Mouse (Mus musculus): ENCODE measurements at regions not wholly inside any gene's neighbourhood (a gene's known extent, or its start where the extent isn't known, plus 50 kb on each side); places are given as distances from the start of the nearest gene placed in this dataset.

DNA sequence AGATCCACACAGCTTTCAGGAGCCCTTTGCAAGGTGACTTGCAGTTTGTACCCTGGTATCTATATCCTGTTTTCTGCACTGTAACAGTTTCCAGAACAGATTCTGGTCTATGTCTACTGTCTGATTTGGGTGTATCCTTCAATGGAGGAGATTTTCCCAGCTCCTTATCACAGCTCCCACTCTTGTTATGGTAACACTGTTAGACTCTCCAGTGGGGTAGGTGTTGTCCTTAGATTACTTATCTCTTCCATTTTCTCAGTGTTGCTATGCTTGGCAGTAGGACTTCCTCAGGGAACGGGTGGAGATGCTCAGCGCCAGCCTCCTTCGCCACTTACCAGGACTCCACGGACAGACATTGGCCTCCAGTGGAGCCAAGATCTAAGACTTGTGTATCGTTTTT is 160.1 kb upstream of the Cdh11 start:
- 84% methylated on average over 5 of the region's 5 CpGs for WGBS
- Histone ChIP-seq H3K4me2 (replicated peaks; ENCODE audit: low read depth) (no peak overlapping the region), H3K4me1 (replicated peaks; ENCODE audit: control insufficient read depth, insufficient read depth, low read length) (no peaks in the 10 kb centered on the region), H3K27ac (ENCODE audit: low read depth, low read length) (no peak overlapping the region), H3K27me3 (replicated peaks; ENCODE audit: control insufficient read depth, insufficient read depth, low read length) (no peaks in the 10 kb centered on the region), H3K4me3 (ENCODE audit: low read depth, low read length) (no peak overlapping the region), H3K36me3 (ENCODE audit: control insufficient read depth, insufficient read depth) (no peaks in the 10 kb centered on the region), H3K9me3 (ENCODE audit: control insufficient read depth) (no peaks in the 10 kb centered on the region), H3K9ac (ENCODE audit: low read depth, low read length) (no peak overlapping the region)
- no peak for ATAC-seq
- no peak for TF ChIP-seq CTCF (IDR thresholded peaks at IDR 0.05; ENCODE audit: low read depth)

DNA sequence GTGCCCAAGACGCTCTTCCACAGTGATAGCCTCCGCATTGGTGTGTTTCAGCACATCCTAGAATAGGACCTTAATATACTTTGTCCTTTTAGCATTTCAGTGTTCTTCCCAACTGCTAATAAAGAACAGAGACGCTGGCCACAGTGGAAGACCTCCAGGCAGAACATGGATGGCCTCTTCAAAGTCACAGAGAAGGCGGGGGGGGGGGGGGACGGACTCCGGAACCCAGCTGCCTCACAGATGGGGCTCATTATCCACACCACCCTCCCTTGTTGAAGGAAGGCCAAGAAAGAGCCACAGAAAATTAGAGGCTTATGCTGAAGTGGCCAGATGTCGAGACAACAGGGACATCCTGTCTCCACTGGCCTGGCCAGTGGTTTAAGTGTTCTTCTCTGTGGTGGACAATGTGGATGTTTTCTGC is 192.7 kb upstream of the Cdh11 start:
- no peak overlapping the region for H3K4me2 ChIP-seq (replicated peaks; ENCODE audit: low read depth)
- TF ChIP-seq CTCF (IDR thresholded peaks at IDR 0.05; ENCODE audit: low read depth), result no peak
- no peak for ATAC-seq
- H3K27ac ChIP-seq (ENCODE audit: low read depth, low read length), result no peak overlapping the region
- no peak overlapping the region for H3K9ac ChIP-seq (ENCODE audit: low read depth, low read length)
- H3K9me3 ChIP-seq (ENCODE audit: control insufficient read depth), result no peaks in the 10 kb centered on the region
- no peaks in the 10 kb centered on the region for H3K36me3 ChIP-seq (ENCODE audit: control insufficient read depth, insufficient read depth)
- no peaks in the 10 kb centered on the region for H3K27me3 ChIP-seq (replicated peaks; ENCODE audit: control insufficient read depth, insufficient read depth, low read length)
- 72% methylated on average over 7 of the region's 7 CpGs for WGBS
- no peak overlapping the region for H3K4me3 ChIP-seq (ENCODE audit: low read depth, low read length)
- no peaks in the 10 kb centered on the region for H3K4me1 ChIP-seq (replicated peaks; ENCODE audit: control insufficient read depth, insufficient read depth, low read length)

DNA sequence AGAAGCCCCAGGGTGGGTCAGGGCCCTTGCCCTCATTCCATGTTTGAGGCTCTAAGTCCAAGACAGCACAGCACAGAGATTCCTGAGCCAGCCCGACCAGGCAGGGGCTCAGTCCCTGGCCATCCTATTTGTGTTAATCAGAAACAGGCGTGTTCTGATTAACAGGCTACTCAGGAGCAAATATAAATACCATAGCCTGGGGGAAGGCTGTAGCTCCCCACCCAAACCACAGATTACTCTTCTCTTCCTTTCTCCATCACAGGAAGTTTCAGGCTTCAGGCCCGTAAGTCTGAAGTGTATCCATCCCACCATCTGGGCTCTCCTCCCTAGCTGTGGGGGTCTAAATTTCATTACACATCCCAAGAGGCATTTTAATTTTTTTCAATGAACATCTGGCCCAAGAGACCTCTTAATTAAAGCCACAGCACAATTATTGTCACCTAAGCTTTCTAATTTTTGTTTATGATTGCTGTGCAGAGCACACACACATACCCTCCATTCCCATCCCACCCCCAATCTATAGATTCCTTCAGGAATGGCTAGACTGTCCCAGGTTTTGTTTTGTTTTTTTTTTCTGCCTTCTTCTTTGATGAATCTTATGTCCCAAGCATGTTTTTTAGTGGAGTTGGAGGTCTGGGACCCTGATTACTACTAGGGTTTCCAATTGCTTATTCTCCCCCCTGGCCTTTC is 197.9 kb upstream of the Cdh11 start:
- H3K27ac ChIP-seq (ENCODE audit: low read depth, low read length), result no peak overlapping the region
- H3K9me3 ChIP-seq (ENCODE audit: control insufficient read depth), result no peaks in the 10 kb centered on the region
- H3K9ac ChIP-seq (ENCODE audit: low read depth, low read length), result no peak overlapping the region
- H3K27me3 ChIP-seq (replicated peaks; ENCODE audit: control insufficient read depth, insufficient read depth, low read length), result no peaks in the 10 kb centered on the region
- H3K4me3 ChIP-seq (ENCODE audit: low read depth, low read length), result no peak overlapping the region
- H3K4me2 ChIP-seq (replicated peaks; ENCODE audit: low read depth), result no peak overlapping the region
- TF ChIP-seq CTCF (IDR thresholded peaks at IDR 0.05; ENCODE audit: low read depth), result no peak
- WGBS, result 60% methylated on average over 3 of the region's 3 CpGs
- H3K4me1 ChIP-seq (replicated peaks; ENCODE audit: control insufficient read depth, insufficient read depth, low read length), result no peaks in the 10 kb centered on the region
- no peaks in the 10 kb centered on the region for H3K36me3 ChIP-seq (ENCODE audit: control insufficient read depth, insufficient read depth)
- ATAC-seq, result no peak

DNA sequence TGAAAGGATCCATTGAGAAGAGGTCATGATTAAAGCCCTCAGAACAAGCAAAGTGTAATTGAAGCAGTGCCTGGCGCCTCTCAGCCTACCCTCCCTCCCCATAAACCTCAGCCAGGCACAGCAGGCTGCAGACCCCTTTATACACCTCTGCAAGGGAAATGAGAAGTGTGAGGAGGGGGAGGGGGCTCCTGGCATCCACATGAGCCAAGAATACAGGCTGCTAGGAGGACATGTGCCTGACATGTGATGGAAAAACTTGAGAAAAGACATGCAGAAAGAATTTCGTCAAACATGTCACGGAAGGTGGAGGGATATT is 198.4 kb upstream of the Cdh11 start:
- Histone ChIP-seq H3K9ac (ENCODE audit: low read depth, low read length) (no peak overlapping the region), H3K27ac (ENCODE audit: low read depth, low read length) (no peak overlapping the region), H3K27me3 (replicated peaks; ENCODE audit: control insufficient read depth, insufficient read depth, low read length) (no peaks in the 10 kb centered on the region), H3K4me3 (ENCODE audit: low read depth, low read length) (no peak overlapping the region), H3K36me3 (ENCODE audit: control insufficient read depth, insufficient read depth) (no peaks in the 10 kb centered on the region), H3K4me2 (replicated peaks; ENCODE audit: low read depth) (no peak overlapping the region), H3K9me3 (ENCODE audit: control insufficient read depth) (no peaks in the 10 kb centered on the region), H3K4me1 (replicated peaks; ENCODE audit: control insufficient read depth, insufficient read depth, low read length) (no peaks in the 10 kb centered on the region)
- 64% methylated on average over 3 of the region's 3 CpGs for WGBS
- ATAC-seq, result no peak
- no peak for TF ChIP-seq CTCF (IDR thresholded peaks at IDR 0.05; ENCODE audit: low read depth)

DNA sequence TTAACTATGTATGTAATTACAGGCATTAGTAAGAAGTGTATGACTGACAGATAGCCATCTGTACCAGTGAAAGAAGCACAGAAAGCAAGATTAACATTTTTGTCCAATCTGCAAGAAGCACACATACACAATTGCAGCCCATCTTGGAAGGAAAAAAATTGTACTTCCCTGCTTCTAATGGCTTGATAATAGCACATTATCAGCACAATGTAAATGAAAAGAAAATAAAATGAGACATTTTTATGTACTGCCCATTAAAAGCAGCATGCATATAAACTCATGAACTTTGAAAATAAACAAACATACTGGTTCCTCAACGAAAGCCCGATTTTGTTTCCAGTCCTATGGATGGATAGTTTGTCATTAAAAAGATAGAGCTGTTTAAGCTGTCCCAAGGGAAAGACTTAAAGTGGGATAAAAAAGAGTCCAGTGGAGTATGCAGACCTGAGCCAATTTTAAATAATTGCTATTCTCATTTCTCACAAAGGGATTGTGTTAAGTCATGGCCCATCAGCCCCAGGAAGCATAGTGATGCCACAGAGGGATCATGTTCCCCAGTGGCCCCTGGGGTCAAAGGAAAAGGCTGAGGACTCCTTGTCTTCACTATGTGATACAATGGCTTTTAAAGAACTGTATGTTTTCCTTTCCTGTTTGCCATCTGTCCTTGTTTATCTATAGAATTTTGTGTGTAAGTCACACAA is 222.0 kb upstream of the Cdh11 start:
- no peak overlapping the region for H3K9ac ChIP-seq (ENCODE audit: low read depth, low read length)

DNA sequence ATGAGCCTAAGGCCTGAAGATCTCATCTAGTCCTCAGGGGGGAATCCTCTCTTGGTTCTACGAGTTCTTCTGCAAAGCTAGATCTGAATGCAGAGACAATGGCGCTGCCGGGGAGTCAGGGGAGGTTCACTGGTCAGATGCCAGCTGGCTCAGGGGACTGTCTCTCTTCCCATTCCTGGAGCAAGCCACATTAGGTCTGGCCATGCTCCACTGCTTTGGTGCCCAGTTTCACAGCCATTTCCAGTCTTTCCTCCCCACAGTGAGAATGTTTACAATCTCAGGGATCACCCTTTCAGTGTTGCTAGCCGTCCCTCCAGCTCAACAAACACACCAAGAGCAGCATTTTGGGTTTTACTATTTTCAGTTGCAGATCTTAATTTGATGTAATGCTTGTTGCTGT is 233.7 kb upstream of the Cdh11 start:
- ATAC-seq, result no peak
- H3K4me2 ChIP-seq (replicated peaks; ENCODE audit: low read depth), result no peak overlapping the region
- WGBS, result 49% methylated on average over 4 of the region's 4 CpGs

More for the DNA sequence above, 222.0 kb upstream of the Cdh11 start:
- no peaks in the 10 kb centered on the region for H3K27me3 ChIP-seq (replicated peaks; ENCODE audit: control insufficient read depth, insufficient read depth, low read length)
- no peak overlapping the region for H3K4me2 ChIP-seq (replicated peaks; ENCODE audit: low read depth)
- no peak for ATAC-seq
- H3K4me3 ChIP-seq (ENCODE audit: low read depth, low read length), result no peak overlapping the region
- no peaks in the 10 kb centered on the region for H3K4me1 ChIP-seq (replicated peaks; ENCODE audit: control insufficient read depth, insufficient read depth, low read length)
- no peak for TF ChIP-seq CTCF (IDR thresholded peaks at IDR 0.05; ENCODE audit: low read depth)
- no peaks in the 10 kb centered on the region for H3K36me3 ChIP-seq (ENCODE audit: control insufficient read depth, insufficient read depth)
- H3K27ac ChIP-seq (ENCODE audit: low read depth, low read length), result no peak overlapping the region
- no peaks in the 10 kb centered on the region for H3K9me3 ChIP-seq (ENCODE audit: control insufficient read depth)
- 57% methylated on average over 2 of the region's 2 CpGs for WGBS

More for the DNA sequence above, 233.7 kb upstream of the Cdh11 start:
- Histone ChIP-seq H3K9ac (ENCODE audit: low read depth, low read length) (no peak overlapping the region), H3K9me3 (ENCODE audit: control insufficient read depth) (no peaks in the 10 kb centered on the region), H3K4me3 (ENCODE audit: low read depth, low read length) (no peak overlapping the region), H3K27ac (ENCODE audit: low read depth, low read length) (no peak overlapping the region), H3K36me3 (ENCODE audit: control insufficient read depth, insufficient read depth) (no peaks in the 10 kb centered on the region), H3K4me1 (replicated peaks; ENCODE audit: control insufficient read depth, insufficient read depth, low read length) (no peaks in the 10 kb centered on the region), H3K27me3 (replicated peaks; ENCODE audit: control insufficient read depth, insufficient read depth, low read length) (no peaks in the 10 kb centered on the region)
- no peak for TF ChIP-seq CTCF (IDR thresholded peaks at IDR 0.05; ENCODE audit: low read depth)

Data from intestine, postnatal 0 days (tissue).